Mouse (Mus musculus): ENCODE results near the gene Lmntd2. TPM values are rescaled to one million over a fixed set of nuclear protein-coding genes. Genes with fewer than 3 reads are reported as not detected.

Gene Lmntd2
- polyA plus RNA-seq, 1 experiment from 2014 or later: 2.5 TPM

GRCm38 (mm10) chr7:141218557-141219133 lies 4.8 kb upstream of the Lmntd2 start:
- no peak overlapping the region for H3K27ac ChIP-seq (ENCODE audit: low read depth, low read length)
- peak; percentile 60 for DNase-seq (ENCODE audit: low spot score, missing footprints)
- no peaks in the 10 kb centered on the region for H3K27me3 ChIP-seq (ENCODE audit: control insufficient read depth, insufficient read depth, low read length)
- H3K9me3 ChIP-seq (ENCODE audit: control insufficient read depth, low read length): no peaks in the 10 kb centered on the region
- WGBS: 83% methylated on average over 5 of the region's 5 CpGs
- H3K4me2 ChIP-seq: no peak overlapping the region
- no peak for ATAC-seq (ENCODE audit: low FRiP score)
- no peak overlapping the region for H3K9ac ChIP-seq (ENCODE audit: low read length)
- H3K36me3 ChIP-seq (ENCODE audit: control insufficient read depth, insufficient read depth, low read length): 0 out of 2 replicates have a peak, but pooled peaks cover 2% of the 10 kb centered on the region
- H3K4me1 ChIP-seq (ENCODE audit: control insufficient read depth, insufficient read depth, low read length): peaks cover 25% of the 10 kb centered on the region
- no peak overlapping the region for H3K4me3 ChIP-seq (ENCODE audit: low read depth, low read length)

- no peak overlapping the region for H3K4me3 ChIP-seq (ENCODE audit: low read depth, low read length)
- no peaks in the 10 kb centered on the region for H3K9me3 ChIP-seq (ENCODE audit: control insufficient read depth, low read length)
Observed at GRCm38 (mm10) chr7:141218141-141218540, 4.3 kb upstream of the Lmntd2 start.

DNA sequence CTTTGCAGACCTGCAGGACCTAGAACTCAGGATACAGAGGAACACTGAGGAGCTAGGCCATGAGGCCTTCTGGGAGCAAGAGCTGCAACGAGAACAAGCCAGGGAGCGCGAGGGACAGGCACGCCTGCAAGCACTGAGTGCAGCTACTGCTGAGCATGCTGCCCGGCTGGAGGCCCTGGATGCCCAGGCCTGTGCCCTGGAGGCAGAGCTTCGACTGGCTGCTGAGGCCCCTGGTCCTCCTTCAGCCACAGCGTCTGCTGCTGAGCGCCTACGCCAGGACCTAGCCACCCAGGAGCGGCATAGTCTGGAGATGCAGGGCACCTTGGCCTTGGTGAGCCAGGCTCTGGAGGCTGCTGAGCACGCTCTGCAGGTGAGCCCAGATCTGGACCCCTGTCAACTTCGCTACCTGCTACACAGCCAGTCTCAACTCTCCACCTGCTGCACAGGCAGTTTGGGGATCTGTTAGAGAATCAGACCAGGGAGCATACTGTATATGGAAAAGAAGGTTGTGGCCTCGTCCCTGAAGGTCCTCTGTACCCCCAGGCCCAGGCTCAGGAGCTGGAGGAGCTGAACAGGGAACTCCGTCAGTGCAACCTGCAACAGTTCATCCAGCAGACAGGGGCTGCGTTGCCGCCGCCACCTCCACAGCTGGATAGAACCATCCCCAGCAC lies 3.6 kb upstream of the Lmntd2 start:
- no peak overlapping the region for H3K4me2 ChIP-seq
- no peak overlapping the region for H3K4me3 ChIP-seq (ENCODE audit: low read depth, low read length)
- WGBS: 91% methylated on average over 17 of the region's 17 CpGs
- ATAC-seq (ENCODE audit: low FRiP score): no peak
- no peak overlapping the region for H3K27ac ChIP-seq (ENCODE audit: low read depth, low read length)
- H3K9me3 ChIP-seq (ENCODE audit: control insufficient read depth, low read length): no peaks in the 10 kb centered on the region
- H3K36me3 ChIP-seq (ENCODE audit: control insufficient read depth, insufficient read depth, low read length): 0 out of 2 replicates have a peak, but pooled peaks cover 2% of the 10 kb centered on the region
- DNase-seq (ENCODE audit: low spot score, missing footprints): peak; percentile 28
- no peak overlapping the region for H3K9ac ChIP-seq (ENCODE audit: low read length)
- H3K27me3 ChIP-seq (ENCODE audit: control insufficient read depth, insufficient read depth, low read length): no peaks in the 10 kb centered on the region
- H3K4me1 ChIP-seq (ENCODE audit: control insufficient read depth, insufficient read depth, low read length): peaks cover 25% of the 10 kb centered on the region

More at GRCm38 (mm10) chr7:141218141-141218540, 4.3 kb upstream of the Lmntd2 start:
- ATAC-seq (ENCODE audit: low FRiP score) (no peak), DNase-seq (ENCODE audit: low spot score, missing footprints) (peak; percentile 2)
- no peak overlapping the region for H3K4me2 ChIP-seq
- H3K4me1 ChIP-seq (ENCODE audit: control insufficient read depth, insufficient read depth, low read length): peaks cover 25% of the 10 kb centered on the region
- no peak overlapping the region for H3K9ac ChIP-seq (ENCODE audit: low read length)
- no peak overlapping the region for H3K27ac ChIP-seq (ENCODE audit: low read depth, low read length)
- WGBS: 81% methylated on average over 3 of the region's 3 CpGs
- no peaks in the 10 kb centered on the region for H3K27me3 ChIP-seq (ENCODE audit: control insufficient read depth, insufficient read depth, low read length)
- 0 out of 2 replicates have a peak, but pooled peaks cover 2% of the 10 kb centered on the region for H3K36me3 ChIP-seq (ENCODE audit: control insufficient read depth, insufficient read depth, low read length)

- no peak for ATAC-seq (ENCODE audit: low FRiP score)
- no peak overlapping the region for H3K27ac ChIP-seq (ENCODE audit: low read depth, low read length)
- H3K4me3 ChIP-seq (ENCODE audit: low read depth, low read length): no peak overlapping the region; the same call in 1 of the 2 replicates
- peak; percentile 72 for DNase-seq (ENCODE audit: low spot score, missing footprints)
- no peak overlapping the region; the same call in 1 of the 2 replicates for H3K4me2 ChIP-seq
- H3K4me1 ChIP-seq (ENCODE audit: control insufficient read depth, insufficient read depth, low read length): peaks cover 19% of the 10 kb centered on the region
- H3K27me3 ChIP-seq (ENCODE audit: control insufficient read depth, insufficient read depth, low read length): no peaks in the 10 kb centered on the region
- no peaks in the 10 kb centered on the region for H3K9me3 ChIP-seq (ENCODE audit: control insufficient read depth, low read length)
- no peak overlapping the region; the same call in 1 of the 2 replicates for H3K9ac ChIP-seq (ENCODE audit: low read length)
- WGBS: 85% methylated on average over 11 of the region's 11 CpGs
- 0 out of 2 replicates have a peak, but pooled peaks cover 2% of the 10 kb centered on the region for H3K36me3 ChIP-seq (ENCODE audit: control insufficient read depth, insufficient read depth, low read length)
Observed at GRCm38 (mm10) chr7:141216894-141217293, 3.0 kb upstream of the Lmntd2 start.

DNA sequence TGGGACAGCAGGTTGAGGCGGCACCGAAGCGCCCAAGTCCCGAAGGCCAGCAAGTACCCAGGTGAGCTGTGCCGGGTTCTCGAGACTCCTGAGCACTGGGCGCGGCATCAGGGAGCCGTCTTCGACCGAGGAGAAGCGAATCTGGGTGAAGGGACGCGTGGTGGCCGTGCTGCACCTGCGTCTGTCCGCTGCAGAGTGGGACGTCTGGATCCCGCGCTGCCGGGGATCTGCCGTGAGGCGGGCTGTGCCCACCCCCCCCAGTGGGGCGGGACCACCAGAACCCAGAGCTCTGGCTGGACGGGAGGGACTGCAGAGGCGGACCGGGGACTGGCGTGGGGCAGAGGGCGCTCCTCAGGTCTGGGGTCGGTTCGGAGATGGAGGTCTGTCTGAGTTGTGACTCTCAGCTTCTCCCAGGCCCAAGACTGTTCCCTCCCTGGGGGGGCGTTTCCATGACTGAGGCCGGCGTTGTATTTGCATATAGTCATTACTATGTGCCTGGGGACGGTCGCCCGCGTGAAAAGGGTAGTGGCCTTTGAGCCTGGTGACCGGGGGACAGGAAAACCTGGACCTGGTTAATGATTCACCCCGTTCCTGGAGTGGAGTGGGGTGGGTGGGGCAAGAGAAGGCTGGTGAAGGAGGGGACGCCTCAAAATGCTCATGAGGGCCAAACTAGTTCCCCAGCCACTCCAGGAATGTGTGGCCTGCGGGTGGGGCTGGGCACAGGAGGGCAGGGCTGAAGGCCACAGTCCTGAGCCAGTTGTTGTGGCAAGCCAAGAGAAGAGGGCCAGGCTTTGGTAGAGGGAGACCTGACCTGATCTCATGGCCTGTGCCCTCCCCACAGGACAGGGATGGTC lies 2.2 kb upstream of the Lmntd2 start:
- peak; percentile 73 for ATAC-seq (ENCODE audit: low FRiP score)
- peak; percentile 85 for DNase-seq (ENCODE audit: low spot score, missing footprints)
- peaks cover 16% of the 10 kb centered on the region for H3K4me1 ChIP-seq (ENCODE audit: control insufficient read depth, insufficient read depth, low read length)

DNA sequence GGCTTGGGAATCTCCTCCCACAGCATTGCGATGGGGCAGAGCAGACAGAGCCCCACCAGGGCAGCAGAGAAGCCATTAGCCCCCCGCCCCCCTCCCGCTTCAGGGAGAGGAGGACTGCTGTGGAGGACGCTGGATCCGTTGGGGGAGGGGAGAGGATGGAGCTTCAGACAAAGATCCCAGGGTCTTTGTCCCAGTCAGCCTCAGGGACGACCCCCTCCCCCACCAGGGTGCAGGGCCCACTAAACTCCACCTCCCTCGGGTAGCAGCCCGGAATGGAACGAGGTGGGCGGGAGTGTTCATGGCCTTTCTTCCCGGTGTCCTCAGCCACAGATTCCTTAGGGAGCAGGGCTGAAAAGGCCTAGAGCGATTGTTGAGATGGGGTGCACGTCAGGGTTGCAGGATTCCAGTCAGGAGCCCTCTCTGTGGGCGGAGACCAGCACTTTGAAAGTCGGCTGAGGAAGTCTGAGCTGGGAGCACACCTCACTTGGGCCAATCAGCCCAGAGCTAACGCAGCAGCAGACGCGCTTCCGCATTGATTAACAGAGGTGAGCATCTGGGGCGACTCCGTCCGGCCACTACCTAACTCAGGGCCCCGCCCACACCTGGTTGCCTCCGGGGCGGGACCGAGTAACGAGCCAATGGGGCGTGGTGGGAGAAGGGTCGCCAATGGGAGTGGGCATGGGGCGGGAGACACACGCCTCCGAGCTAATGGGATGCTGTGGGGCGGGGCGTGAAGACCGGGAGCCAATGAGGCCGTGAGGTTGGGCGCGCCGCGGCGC lies 1.4 kb upstream of the Lmntd2 start, which contains the start of gene Rassf7:
Gene Rassf7 (plus strand): TSS at position 760 of the 779 bp plus-strand sequence.
- under 1% methylated on average over 41 of the region's 41 CpGs for WGBS
- H3K27me3 ChIP-seq (ENCODE audit: control insufficient read depth, insufficient read depth, low read length): no peaks in the 10 kb centered on the region
- H3K4me2 ChIP-seq: peak within 1 kb of the TSS; percentile 73
- ATAC-seq (ENCODE audit: low FRiP score) (peak; percentile 96), DNase-seq (ENCODE audit: low spot score, missing footprints) (peak; percentile 99)
- H3K36me3 ChIP-seq (ENCODE audit: control insufficient read depth, insufficient read depth, low read length): 0 out of 2 replicates have a peak, but pooled peaks cover 2% of the 10 kb centered on the region
- H3K27ac ChIP-seq (ENCODE audit: low read depth, low read length): peak within 1 kb of the TSS; percentile 94
- H3K9me3 ChIP-seq (ENCODE audit: control insufficient read depth, low read length): no peaks in the 10 kb centered on the region
- peak within 1 kb of the TSS; percentile 72 for H3K4me3 ChIP-seq (ENCODE audit: low read depth, low read length)
- H3K9ac ChIP-seq (ENCODE audit: low read length): peak within 1 kb of the TSS; percentile 82
- H3K4me1 ChIP-seq (ENCODE audit: control insufficient read depth, insufficient read depth, low read length): peaks cover 13% of the 10 kb centered on the region

More for the DNA sequence above, 2.2 kb upstream of the Lmntd2 start:
- Histone ChIP-seq H3K36me3 (ENCODE audit: control insufficient read depth, insufficient read depth, low read length) (0 out of 2 replicates have a peak, but pooled peaks cover 2% of the 10 kb centered on the region), H3K27me3 (ENCODE audit: control insufficient read depth, insufficient read depth, low read length) (no peaks in the 10 kb centered on the region), H3K27ac (ENCODE audit: low read depth, low read length) (peak overlapping the region; percentile 62), H3K9me3 (ENCODE audit: control insufficient read depth, low read length) (no peaks in the 10 kb centered on the region), H3K4me2 (peak overlapping the region; percentile 73), H3K9ac (ENCODE audit: low read length) (peak overlapping the region; percentile 82), H3K4me3 (ENCODE audit: low read depth, low read length) (peak overlapping the region; percentile 72)
- 1% methylated on average over 42 of the region's 42 CpGs for WGBS

- ATAC-seq (ENCODE audit: low FRiP score): no peak
- 78% methylated on average over 3 of the region's 3 CpGs for WGBS
- H3K9me3 ChIP-seq (ENCODE audit: control insufficient read depth, low read length): no peaks in the 10 kb centered on the region
- peaks cover 13% of the 10 kb centered on the region for H3K4me1 ChIP-seq (ENCODE audit: control insufficient read depth, insufficient read depth, low read length)
- H3K27me3 ChIP-seq (ENCODE audit: control insufficient read depth, insufficient read depth, low read length): no peaks in the 10 kb centered on the region
- peak; percentile 75 for DNase-seq (ENCODE audit: low spot score, missing footprints)
- H3K9ac ChIP-seq (ENCODE audit: low read length): no peak overlapping the region
- H3K27ac ChIP-seq (ENCODE audit: low read depth, low read length): peak overlapping the region; percentile 94
- H3K4me3 ChIP-seq (ENCODE audit: low read depth, low read length): no peak overlapping the region
- H3K36me3 ChIP-seq (ENCODE audit: control insufficient read depth, insufficient read depth, low read length): no peaks in the 10 kb centered on the region
- no peak overlapping the region for H3K4me2 ChIP-seq
Observed at GRCm38 (mm10) chr7:141214310-141214709, 430 bp upstream of the Lmntd2 start.

DNA sequence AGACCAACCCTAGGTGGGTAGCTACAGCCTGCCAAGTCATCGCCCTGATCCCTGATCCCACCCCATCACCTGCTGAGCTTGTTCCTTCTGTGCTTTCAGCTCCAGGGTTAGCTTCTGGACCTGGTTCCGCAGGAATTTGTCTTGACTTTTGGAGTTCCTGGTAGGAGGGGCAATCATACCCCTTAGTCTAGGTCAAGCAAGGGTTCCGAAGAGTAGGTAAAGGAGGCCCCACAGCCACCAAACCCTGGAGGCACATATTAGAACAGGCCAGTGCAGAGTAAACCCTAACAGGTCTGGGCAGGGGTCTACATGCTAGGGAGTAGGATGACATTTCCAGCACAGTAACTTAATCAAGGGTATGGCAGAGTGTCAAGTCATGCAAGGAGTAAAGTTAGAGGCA lies 747 bp downstream of the Lmntd2 start:
- WGBS: 85% methylated on average over 3 of the region's 3 CpGs
- Histone ChIP-seq H3K27ac (ENCODE audit: low read depth, low read length) (no peak overlapping the region), H3K9me3 (ENCODE audit: control insufficient read depth, low read length) (no peaks in the 10 kb centered on the region), H3K36me3 (ENCODE audit: control insufficient read depth, insufficient read depth, low read length) (no peaks in the 10 kb centered on the region), H3K4me2 (no peak overlapping the region), H3K4me3 (ENCODE audit: low read depth, low read length) (no peak overlapping the region), H3K27me3 (ENCODE audit: control insufficient read depth, insufficient read depth, low read length) (no peaks in the 10 kb centered on the region), H3K9ac (ENCODE audit: low read length) (no peak overlapping the region), H3K4me1 (ENCODE audit: control insufficient read depth, insufficient read depth, low read length) (peaks cover 13% of the 10 kb centered on the region)
- DNase-seq (ENCODE audit: low spot score, missing footprints) (peak; percentile 57), ATAC-seq (ENCODE audit: low FRiP score) (no peak)

Data from midbrain, embryonic 11.5 days (tissue).